Mouse (Mus musculus) neural tube, embryonic 14.5 days (tissue): ENCODE data around the gene Adgrf3. TPM values are rescaled to one million over a fixed set of nuclear protein-coding genes. Genes with fewer than 3 reads are reported as not detected.

Source experiments
- ATAC-seq: fragments of 200-750 bp; cut with Nextera tagmentation; 2 replicates; pipeline ENCODE4 v1.8.0; 2017; ENCODE audit warnings: low read depth, mild to moderate bottlenecking, moderate TSS enrichment, moderate library complexity
- H3K27ac ChIP-seq: fragments of 300-500 bp; sonication (generic); 2 replicates; pipeline ENCODE4 v1.5.1; 2014; ENCODE audit warnings: low read depth, mild to moderate bottlenecking, control low read depth, low read length, moderate library complexity, mixed read lengths
- H3K27me3 ChIP-seq: fragments of 300-500 bp; sonication (generic); 2 replicates; pipeline ENCODE4 v1.6.1; 2014; ENCODE audit warnings: low read length; ENCODE audit not compliant: control insufficient read depth, insufficient read depth
- H3K36me3 ChIP-seq: fragments of 300-500 bp; sonication (generic); 2 replicates; pipeline ENCODE4 v1.6.1; 2014; ENCODE audit warnings: low read length, mixed read lengths; ENCODE audit not compliant: control insufficient read depth, insufficient read depth
- H3K4me1 ChIP-seq: fragments of 300-500 bp; sonication (generic); 2 replicates; pipeline ENCODE4 v1.6.1; 2014; ENCODE audit warnings: low read length; ENCODE audit not compliant: control insufficient read depth, insufficient read depth
- H3K4me2 ChIP-seq: fragments of 300-500 bp; sonication (generic); 2 replicates; pipeline ENCODE4 v1.6.1; 2014; ENCODE audit warnings: mild to moderate bottlenecking, low read depth, low read length, control low read depth
- H3K4me3 ChIP-seq: fragments of 300-500 bp; sonication (generic); 2 replicates; pipeline ENCODE4 v1.5.1; 2014; ENCODE audit warnings: low read depth, low read length, control low read depth, mixed read lengths
- H3K9ac ChIP-seq: fragments of 300-500 bp; sonication (generic); replicated peaks from 2 replicates; pipeline ENCODE4 v1.6.1; 2014; ENCODE audit warnings: low read depth, mild to moderate bottlenecking, control low read depth, low read length, mixed read lengths
- H3K9me3 ChIP-seq: fragments of 300-500 bp; sonication (generic); 2 replicates; pipeline ENCODE4 v1.6.1; 2016; ENCODE audit warnings: low read length; ENCODE audit not compliant: control insufficient read depth
- WGBS: fragments of 180-500 bp; shearing (Covaris S2); extraction: QIAGEN DNeasy Blood & Tissue Kit; methylation state at CpG from one replicate; pipeline ENCODE4 v1.1.7; 2014; 5-methylcytosine and 5-hydroxymethylcytosine counted together
- polyA plus RNA-seq: library from polyadenylated mRNA; unstranded; fragments of >200 nt; fragmentation: Nextera tagmentation; extraction: Ambion mirVana; gene quantifications from 2 replicates; pipeline ENCODE4 v1.2.1, GENCODE M21; 2014

Adgrf3 gene
- polyA plus RNA-seq, 1 experiment from 2014 or later: not detected

- WGBS: 2% methylated on average over 15 of the region's 15 CpGs
- ATAC-seq: 0 out of 2 replicates have a peak, but pooled peaks have one; percentile 0
- Histone ChIP-seq H3K4me3 (peak overlapping the region; percentile 73), H3K36me3 (no peaks in the 10 kb centered on the region), H3K4me1 (peaks cover 23% of the 10 kb centered on the region), H3K4me2 (peak overlapping the region; percentile 85), H3K27ac (peak overlapping the region; percentile 89), H3K9ac (peak overlapping the region; percentile 69), H3K9me3 (no peaks in the 10 kb centered on the region), H3K27me3 (no peaks in the 10 kb centered on the region)
Measured at GRCm38 (mm10) chr5:30233042-30233441, 27.5 kb upstream of the Adgrf3 start.

DNA sequence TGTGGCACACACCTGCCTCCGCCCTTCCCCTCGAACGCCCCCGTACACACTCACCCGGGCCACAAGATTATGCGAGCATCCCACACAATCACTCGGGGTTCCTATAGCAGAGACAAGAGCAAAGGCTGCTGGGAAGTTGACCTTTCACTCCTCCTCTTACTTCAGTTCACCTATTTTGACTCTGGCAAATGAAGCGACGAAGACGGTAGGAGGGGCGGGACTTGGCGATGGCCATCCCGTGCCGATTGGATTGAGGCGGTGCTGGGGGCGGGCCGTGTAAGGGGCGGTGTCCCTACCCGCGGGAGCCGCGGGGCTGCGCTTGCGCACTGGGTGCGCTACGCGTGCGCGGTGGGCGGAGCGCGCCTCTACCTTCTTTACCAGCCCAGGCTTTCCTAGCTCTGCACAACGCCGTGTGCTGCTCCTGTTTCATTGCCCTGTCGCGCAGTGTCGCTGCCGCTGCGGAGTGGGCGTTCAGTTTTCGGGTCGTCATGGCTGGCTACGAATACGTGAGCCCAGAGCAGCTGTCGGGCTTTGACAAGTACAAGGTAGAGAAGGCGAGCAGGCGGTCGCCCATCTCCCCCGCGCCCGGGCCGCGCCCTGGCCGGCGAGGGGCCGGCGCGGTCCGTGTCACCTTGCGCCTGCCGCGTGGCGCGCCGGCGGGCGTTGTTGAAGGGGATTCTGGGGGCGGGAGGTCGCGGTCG is 26.9 kb upstream of the Adgrf3 start, which contains the start of gene Selenoi:
Selenoi (plus strand) TSS at position 311 of the 701 bp plus-strand sequence.
- H3K27me3 ChIP-seq: no peaks in the 10 kb centered on the region
- H3K4me2 ChIP-seq: peak within 1 kb of the TSS; percentile 85
- H3K9me3 ChIP-seq: no peaks in the 10 kb centered on the region
- H3K36me3 ChIP-seq: no peaks in the 10 kb centered on the region
- peaks cover 23% of the 10 kb centered on the region for H3K4me1 ChIP-seq
- peak within 1 kb of the TSS; percentile 73 for H3K4me3 ChIP-seq
- peak within 1 kb of the TSS; percentile 70 for H3K9ac ChIP-seq
- H3K27ac ChIP-seq: peak within 1 kb of the TSS; percentile 89
- 2% methylated on average over 65 of the region's 71 CpGs for WGBS
- ATAC-seq: peak; percentile 99

DNA sequence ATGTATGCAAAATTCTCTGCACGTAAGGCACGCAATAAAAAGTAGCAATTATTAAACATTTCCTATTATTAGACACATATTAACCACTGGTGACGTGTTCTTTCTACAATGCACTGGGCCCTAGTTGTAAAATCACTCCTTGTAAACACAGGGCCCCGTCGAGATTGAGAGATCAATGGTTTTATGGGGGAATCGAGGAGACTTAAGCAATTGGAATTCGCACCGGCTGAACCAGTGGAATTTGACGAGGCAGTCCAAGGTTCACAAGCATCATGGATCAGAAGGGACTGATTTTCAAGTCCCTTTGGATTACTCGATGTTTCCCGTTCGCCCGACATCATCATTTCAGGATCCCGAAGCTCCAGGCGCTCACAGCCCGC is 26.4 kb upstream of the Adgrf3 start:
- H3K27me3 ChIP-seq: no peaks in the 10 kb centered on the region
- peak overlapping the region; percentile 89 for H3K27ac ChIP-seq
- ATAC-seq: no peak
- peak overlapping the region; percentile 70 for H3K9ac ChIP-seq
- H3K4me2 ChIP-seq: peak overlapping the region; percentile 85
- H3K36me3 ChIP-seq: no peaks in the 10 kb centered on the region
- H3K9me3 ChIP-seq: no peaks in the 10 kb centered on the region
- peaks cover 23% of the 10 kb centered on the region for H3K4me1 ChIP-seq
- 37% methylated on average over 16 of the region's 16 CpGs for WGBS
- peak overlapping the region; percentile 73 for H3K4me3 ChIP-seq

GRCm38 (mm10) chr5:30230901-30231300 is 25.4 kb upstream of the Adgrf3 start:
- Histone ChIP-seq H3K36me3 (no peaks in the 10 kb centered on the region), H3K9ac (no peak overlapping the region), H3K4me3 (no peak overlapping the region; the same call in 1 of the 2 replicates), H3K9me3 (no peaks in the 10 kb centered on the region), H3K4me1 (peaks cover 23% of the 10 kb centered on the region), H3K27me3 (no peaks in the 10 kb centered on the region), H3K27ac (no peak overlapping the region), H3K4me2 (no peak overlapping the region)
- ATAC-seq: no peak
- 82% methylated on average over 4 of the region's 4 CpGs for WGBS

- no peaks in the 10 kb centered on the region for H3K27me3 ChIP-seq
- no peak overlapping the region for H3K27ac ChIP-seq
- no peak for ATAC-seq
- H3K9ac ChIP-seq: no peak overlapping the region
- no peaks in the 10 kb centered on the region for H3K9me3 ChIP-seq
- H3K4me2 ChIP-seq: no peak overlapping the region
- no peaks in the 10 kb centered on the region for H3K4me1 ChIP-seq
- no peaks in the 10 kb centered on the region; the same call in 1 of the 2 replicates for H3K36me3 ChIP-seq
- 96% methylated on average over 8 of the region's 8 CpGs for WGBS
- H3K4me3 ChIP-seq: no peak overlapping the region
Measured at GRCm38 (mm10) chr5:30222681-30223080, 17.2 kb upstream of the Adgrf3 start.

DNA sequence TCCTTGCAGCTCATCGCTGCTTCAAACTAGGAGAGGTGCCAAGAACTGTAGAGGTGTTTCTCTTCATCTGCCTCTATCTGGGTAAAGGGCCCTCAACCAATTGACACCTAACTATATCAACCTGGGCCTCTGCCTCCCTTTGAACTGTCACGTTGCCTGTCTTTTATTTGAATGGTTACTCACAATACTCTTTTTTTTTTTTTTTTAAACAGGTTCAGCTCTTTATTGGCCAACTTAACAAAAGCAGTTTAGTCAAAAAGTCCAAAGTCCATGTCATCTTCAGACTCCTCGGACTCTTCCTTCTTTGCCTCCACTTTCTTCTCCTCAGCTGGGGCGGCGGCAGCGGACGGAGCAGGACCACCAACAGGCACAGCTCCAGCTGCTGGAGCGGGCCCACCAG is 15.1 kb upstream of the Adgrf3 start:
- Histone ChIP-seq H3K4me3 (no peak overlapping the region), H3K36me3 (no peaks in the 10 kb centered on the region; the same call in 1 of the 2 replicates), H3K4me2 (no peak overlapping the region), H3K27ac (no peak overlapping the region), H3K9me3 (no peaks in the 10 kb centered on the region), H3K27me3 (no peaks in the 10 kb centered on the region), H3K4me1 (no peaks in the 10 kb centered on the region), H3K9ac (no peak overlapping the region)
- ATAC-seq: no peak
- WGBS: 86% methylated on average over 8 of the region's 8 CpGs

DNA sequence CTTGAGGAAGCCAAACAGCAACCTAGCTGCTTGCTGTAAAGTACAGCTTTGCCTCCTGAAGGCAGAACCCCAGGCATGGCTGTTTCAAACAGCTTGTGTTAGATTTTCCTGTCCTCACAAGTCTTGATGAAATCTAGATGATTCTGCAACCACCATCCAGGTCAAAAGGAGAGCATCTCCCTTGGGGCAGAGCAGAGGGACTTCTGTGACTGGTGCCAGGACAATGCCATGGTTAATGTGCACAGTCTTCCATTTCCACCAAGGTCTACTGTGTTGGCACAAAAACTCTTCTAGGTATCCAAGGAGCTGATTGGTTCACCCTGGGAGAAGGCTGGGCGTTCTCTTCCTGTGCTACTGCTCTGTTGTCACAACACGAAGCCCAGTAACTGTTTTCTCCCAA is 14.2 kb upstream of the Adgrf3 start:
- Histone ChIP-seq H3K4me3 (no peak overlapping the region), H3K4me2 (no peak overlapping the region), H3K9ac (no peak overlapping the region), H3K4me1 (no peaks in the 10 kb centered on the region), H3K27ac (no peak overlapping the region), H3K36me3 (no peaks in the 10 kb centered on the region; the same call in 1 of the 2 replicates), H3K9me3 (no peaks in the 10 kb centered on the region), H3K27me3 (no peaks in the 10 kb centered on the region)
- no peak for ATAC-seq
- 95% methylated on average over 2 of the region's 2 CpGs for WGBS

GRCm38 (mm10) chr5:30215970-30216369 is 10.4 kb upstream of the Adgrf3 start:
- WGBS: 80% methylated on average over 5 of the region's 5 CpGs
- Histone ChIP-seq H3K9ac (no peak overlapping the region), H3K27me3 (no peaks in the 10 kb centered on the region), H3K9me3 (no peaks in the 10 kb centered on the region), H3K4me1 (no peaks in the 10 kb centered on the region), H3K27ac (no peak overlapping the region), H3K4me3 (no peak overlapping the region), H3K36me3 (no peaks in the 10 kb centered on the region), H3K4me2 (no peak overlapping the region)
- no peak for ATAC-seq

DNA sequence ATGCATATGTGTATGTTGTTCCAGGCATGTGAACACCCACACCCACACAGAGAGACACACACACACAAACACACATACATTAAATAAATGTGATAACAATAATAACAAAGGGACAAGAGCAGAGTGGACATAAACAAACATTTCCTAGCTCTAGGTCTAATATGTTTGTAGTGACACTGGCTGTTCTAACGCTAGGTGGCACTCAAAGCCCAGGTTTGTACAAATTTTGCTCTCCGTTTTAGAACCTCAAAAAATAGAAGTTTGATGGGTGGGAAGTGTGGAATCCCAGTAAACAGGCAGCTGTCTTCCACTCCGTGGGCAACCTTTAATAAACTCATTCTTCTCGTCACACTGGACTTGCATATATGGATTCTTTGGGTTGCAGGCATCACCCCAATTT is 9.4 kb upstream of the Adgrf3 start:
- H3K27ac ChIP-seq: no peak overlapping the region
- no peaks in the 10 kb centered on the region for H3K9me3 ChIP-seq
- no peak overlapping the region for H3K4me3 ChIP-seq
- no peak overlapping the region for H3K4me2 ChIP-seq
- ATAC-seq: no peak; the same call in 1 of the 2 replicates
- WGBS: 9% methylated on average over 4 of the region's 4 CpGs
- no peaks in the 10 kb centered on the region for H3K27me3 ChIP-seq
- H3K36me3 ChIP-seq: no peaks in the 10 kb centered on the region
- H3K4me1 ChIP-seq: no peaks in the 10 kb centered on the region
- H3K9ac ChIP-seq: no peak overlapping the region
